Mouse (Mus musculus): Measurements from ENCODE around the gene Mki67. TPM values are rescaled to one million over a fixed set of nuclear protein-coding genes. Genes with fewer than 3 reads are reported as not detected.

Gene Mki67
- total and polyA plus RNA-seq, 3 experiments, result 88.6 to 401 (median 271) TPM

DNA sequence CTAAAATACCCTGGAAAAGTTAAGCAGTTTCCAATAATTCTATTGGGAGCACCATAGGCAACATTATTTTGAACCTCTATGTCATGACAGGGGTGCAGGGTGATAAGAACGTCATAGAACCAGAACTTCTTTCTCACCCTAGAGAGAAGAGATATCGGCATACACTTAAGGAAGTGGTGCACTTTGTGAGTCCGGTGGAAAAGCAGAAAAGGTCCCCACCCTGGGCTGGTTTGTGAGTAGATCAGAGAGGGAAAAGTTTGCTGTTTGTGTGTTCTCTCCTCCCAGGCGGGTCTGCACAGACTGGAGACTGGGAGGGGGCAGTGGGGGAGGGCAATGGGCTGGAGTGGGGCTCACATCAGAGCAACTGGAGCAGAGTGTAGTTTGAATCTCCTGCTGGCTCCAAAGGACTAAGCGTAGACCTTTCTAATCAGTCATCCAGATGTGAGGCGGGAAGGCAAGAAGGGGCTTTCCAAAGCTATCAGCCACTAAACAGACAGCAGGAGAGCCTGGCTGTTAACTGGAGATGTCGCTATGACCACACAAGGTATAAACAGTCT lies 5.4 kb upstream of the Mki67 start (continued):
- TF ChIP-seq ZC3H11A (IDR thresholded peaks at IDR 0.05; ENCODE audit: low read depth, low read length) (no peak), BHLHE40 (IDR thresholded peaks at IDR 0.05; ENCODE audit: borderline replicate concordance, low read depth, low read length) (0 out of 2 replicates have a peak, but pooled peaks have one; percentile 23), TAL1 (IDR thresholded peaks at IDR 0.05; ENCODE audit: low read length) (peak; percentile 96), MAX (IDR thresholded peaks at IDR 0.05; ENCODE audit: low read length) (no peak), E2F4 (IDR thresholded peaks at IDR 0.05; ENCODE audit: borderline replicate concordance, low read depth, low read length) (peak; percentile 71), NRF1 (IDR thresholded peaks at IDR 0.05; ENCODE audit: insufficient read depth, low read depth, low read length, poor library complexity, severe bottlenecking) (no peak), TCF12 (IDR thresholded peaks at IDR 0.05; ENCODE audit: low read depth, low read length) (peak; percentile 84), ZMIZ1 (IDR thresholded peaks at IDR 0.05; ENCODE audit: low read depth, low read length) (peak; percentile 55; the same call in 1 of the 2 replicates), SMC3 (IDR thresholded peaks at IDR 0.05; ENCODE audit: low read depth, low read length) (no peak), RAD21 (IDR thresholded peaks at IDR 0.05; ENCODE audit: low read depth, low read length) (no peak), MYB (IDR thresholded peaks at IDR 0.05; ENCODE audit: low read depth, low read length) (peak; percentile 39; the same call in 1 of the 2 replicates)

DNA sequence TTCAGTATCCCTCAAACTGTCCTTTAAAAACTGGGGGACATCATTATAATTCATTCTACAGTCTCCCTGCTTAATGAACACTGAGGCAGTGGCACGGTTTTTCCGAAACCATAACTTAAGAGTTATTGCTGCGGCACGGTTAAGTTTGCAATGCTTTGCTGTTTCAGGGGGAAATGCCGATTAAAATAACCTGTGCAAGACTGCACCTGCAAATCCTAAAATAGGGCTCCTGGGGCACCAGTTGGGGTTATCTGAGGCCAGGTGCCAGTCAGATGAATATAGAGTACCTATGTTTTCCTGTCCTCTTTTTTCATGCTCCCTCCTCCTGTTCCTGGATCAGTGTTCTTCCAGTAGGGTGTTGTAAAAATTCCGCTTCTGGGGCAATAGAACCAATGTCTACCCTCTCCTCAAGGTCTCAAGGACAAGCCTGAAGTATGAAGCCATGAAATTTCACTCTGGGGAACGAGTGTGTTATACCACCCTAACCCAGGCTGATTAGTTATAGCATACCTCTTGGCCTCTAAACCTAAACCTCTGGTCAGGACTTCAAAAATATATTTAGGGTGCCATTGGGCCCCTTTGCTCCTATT lies 902 bp upstream of the Mki67 start:
- Histone ChIP-seq H3K9me3 (replicated peaks; ENCODE audit: insufficient read depth, low read length) (no peaks in the 10 kb centered on the region), H3K27ac (ENCODE audit: control insufficient read depth, low read depth, low read length) (peak overlapping the region; percentile 71), H3K9ac (ENCODE audit: control insufficient read depth, low read depth, low read length, poor library complexity, severe bottlenecking) (peak overlapping the region; percentile 78), H3K4me1 (ENCODE audit: control insufficient read depth in 1 of 2, insufficient read depth in 2 of 2, low read length in 2 of 2) (peaks cover 8 to 14% of the 10 kb centered on the region in 2 experiments), H3K79me2 (ENCODE audit: control insufficient read depth, insufficient read depth, low read length, poor library complexity) (peaks cover 41% of the 10 kb centered on the region), H3K4me3 (ENCODE audit: control insufficient read depth in 1 of 2, insufficient read depth in 1 of 2, low read depth in 2 of 2, low read length in 2 of 2) (peak overlapping the region; percentile 56 to 60), H3K27me3 (ENCODE audit: control insufficient read depth in 1 of 2, insufficient read depth in 2 of 2, low read length in 2 of 2) (no peaks in the 10 kb centered on the region), H3K36me3 (ENCODE audit: control insufficient read depth in 1 of 2, insufficient read depth in 2 of 2, low read length in 2 of 2) (peaks cover 6 to 24% of the 10 kb centered on the region in 2 experiments)
- no peak for DNase-seq (ENCODE audit: low read depth, low spot score)
- TF ChIP-seq ELF1 (IDR thresholded peaks at IDR 0.05; ENCODE audit: low read depth, low read length) (no peak), ZC3H11A (IDR thresholded peaks at IDR 0.05; ENCODE audit: low read depth, low read length) (no peak), TCF12 (IDR thresholded peaks at IDR 0.05; ENCODE audit: low read depth, low read length) (no peak), POLR2A (IDR thresholded peaks at IDR 0.05; ENCODE audit: control insufficient read depth in 1 of 2, insufficient read depth in 1 of 2, low read depth in 1 of 2, low read length in 2 of 2, poor library complexity in 1 of 2) (no peak; a peak in 1 of 4 replicates), GATA1 (IDR thresholded peaks at IDR 0.05; ENCODE audit: low read depth, low read length) (no peak), MYC (IDR thresholded peaks at IDR 0.05; ENCODE audit: low read depth, low read length) (no peak)

DNA sequence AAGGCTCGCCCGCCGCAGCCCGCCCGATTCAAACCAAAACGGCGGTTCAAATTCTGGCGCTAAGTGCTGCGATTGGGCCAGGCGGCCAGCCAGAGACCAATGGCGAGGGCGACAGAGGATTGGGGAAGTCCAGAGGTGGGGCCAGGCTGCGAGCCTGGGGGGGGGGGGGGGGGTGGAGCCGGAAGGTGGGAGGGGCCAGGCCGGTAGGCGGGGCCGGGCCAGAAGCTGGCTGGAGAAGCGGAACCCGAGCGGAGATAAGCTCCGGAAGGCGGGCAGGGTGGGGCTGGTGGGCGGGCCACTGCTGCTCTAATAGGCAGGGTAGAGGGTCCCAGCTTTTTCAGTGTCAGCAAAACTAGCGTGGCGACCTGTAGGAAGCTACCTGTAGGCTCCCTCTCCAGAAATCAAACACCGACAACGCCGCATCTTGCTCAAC lies 300 bp upstream of the Mki67 start:
- Histone ChIP-seq H3K4me3 (ENCODE audit: control insufficient read depth in 1 of 2, insufficient read depth in 1 of 2, low read depth in 2 of 2, low read length in 2 of 2) (peak overlapping the region; percentile 56 to 60), H3K36me3 (ENCODE audit: control insufficient read depth in 1 of 2, insufficient read depth in 2 of 2, low read length in 2 of 2) (peaks cover 10 to 25% of the 10 kb centered on the region in 2 experiments), H3K27ac (ENCODE audit: control insufficient read depth, low read depth, low read length) (peak overlapping the region; percentile 71), H3K79me2 (ENCODE audit: control insufficient read depth, insufficient read depth, low read length, poor library complexity) (peaks cover 44% of the 10 kb centered on the region), H3K9me3 (replicated peaks; ENCODE audit: insufficient read depth, low read length) (no peaks in the 10 kb centered on the region), H3K9ac (ENCODE audit: control insufficient read depth, low read depth, low read length, poor library complexity, severe bottlenecking) (peak overlapping the region; percentile 78), H3K27me3 (ENCODE audit: control insufficient read depth in 1 of 2, insufficient read depth in 2 of 2, low read length in 2 of 2) (no peaks in the 10 kb centered on the region), H3K4me1 (ENCODE audit: control insufficient read depth in 1 of 2, insufficient read depth in 2 of 2, low read length in 2 of 2) (peaks cover 6 to 12% of the 10 kb centered on the region in 2 experiments)
- DNase-seq (ENCODE audit: low read depth, low spot score), result peak; percentile 96
- peak; percentile 61; the same call in 1 of the 2 replicates for TF ChIP-seq ELF1 (IDR thresholded peaks at IDR 0.05; ENCODE audit: low read depth, low read length)
- TF ChIP-seq MAZ (IDR thresholded peaks at IDR 0.05; ENCODE audit: low read depth, low read length), result peak; percentile 82; the same call in 1 of the 2 replicates
- no peak for TF ChIP-seq MXI1 (IDR thresholded peaks at IDR 0.05; ENCODE audit: low read depth, low read length)
- TF ChIP-seq GABPA (IDR thresholded peaks at IDR 0.05; ENCODE audit: low read depth, low read length), result no peak
- TF ChIP-seq EP300 (IDR thresholded peaks at IDR 0.05; ENCODE audit: low read depth in 1 of 2, low read length in 2 of 2), result peak in 1 of 2 experiments; percentile 35; a peak in 1 of 4 replicates
- peak; percentile 31 for TF ChIP-seq GATA1 (IDR thresholded peaks at IDR 0.05; ENCODE audit: low read depth, low read length)
- TF ChIP-seq ZMIZ1 (IDR thresholded peaks at IDR 0.05; ENCODE audit: low read depth, low read length), result peak; percentile 88
- peak; percentile 38; the same call in 1 of the 2 replicates for TF ChIP-seq TCF12 (IDR thresholded peaks at IDR 0.05; ENCODE audit: low read depth, low read length)
- peak; percentile 85; the same call in 1 of the 2 replicates for TF ChIP-seq E2F4 (IDR thresholded peaks at IDR 0.05; ENCODE audit: borderline replicate concordance, low read depth, low read length)
- no peak for TF ChIP-seq BHLHE40 (IDR thresholded peaks at IDR 0.05; ENCODE audit: borderline replicate concordance, low read depth, low read length)
- no peak for TF ChIP-seq CHD1 (IDR thresholded peaks at IDR 0.05; ENCODE audit: low read depth, low read length)
- TF ChIP-seq POLR2AphosphoS2 (IDR thresholded peaks at IDR 0.05; ENCODE audit: low read length), result peak; percentile 48; the same call in 1 of the 2 replicates
- no peak for TF ChIP-seq UBTF (IDR thresholded peaks at IDR 0.05; ENCODE audit: borderline replicate concordance, insufficient read depth, low read depth, low read length)
- no peak for TF ChIP-seq HCFC1 (IDR thresholded peaks at IDR 0.05; ENCODE audit: low read depth, low read length)
- TF ChIP-seq SIN3A (IDR thresholded peaks at IDR 0.05; ENCODE audit: low read length), result peak; percentile 43
- TF ChIP-seq KAT2A (conservative IDR thresholded peaks at IDR 0.05; ENCODE audit: low read depth, low read length), result no peak; the same call in 1 of the 2 replicates
- TF ChIP-seq NELFE (IDR thresholded peaks at IDR 0.05; ENCODE audit: low read depth, low read length), result peak; percentile 57; the same call in 1 of the 2 replicates

Data from MEL (cell line).